Mouse (Mus musculus): Measurements from ENCODE around the gene Taldo1.
A peak's percentile ranks its signal among the peaks of the same experiment; 100 is the strongest.
"Not testable (repeated sequence)": the region's sequence is repeated elsewhere in the genome, so short reads cannot be mapped to it uniquely, and the experiment has no call there.

Gene Taldo1

GRCm38 (mm10) chr7:141387807-141388486 lies 4.1 kb upstream of the Taldo1 start:
- no peak for DNase-seq (ENCODE audit: low spot score)

GRCm38 (mm10) chr7:141388487-141389109 lies 3.4 kb upstream of the Taldo1 start:
- DNase-seq (ENCODE audit: low spot score), result no peak

GRCm38 (mm10) chr7:141390326-141391259 lies 1.4 kb upstream of the Taldo1 start:
- DNase-seq (ENCODE audit: low spot score), result no peak

- DNase-seq (ENCODE audit: low spot score), result no peak
These were observed 688 bp downstream of the Taldo1 start for GRCm38 (mm10) chr7:141392552-141393222.

- DNase-seq (ENCODE audit: low spot score), result no peak
These were observed 2.2 kb downstream of the Taldo1 start for GRCm38 (mm10) chr7:141394158-141394557.

- peak; percentile 21 for DNase-seq (ENCODE audit: low spot score)
These were observed 2.8 kb downstream of the Taldo1 start for GRCm38 (mm10) chr7:141394771-141395170.

- DNase-seq (ENCODE audit: low spot score), result no peak
These were observed 3.3 kb downstream of the Taldo1 start for GRCm38 (mm10) chr7:141395348-141395747.

GRCm38 (mm10) chr7:141403305-141403704 lies 11.3 kb downstream of the Taldo1 start:
- DNase-seq (ENCODE audit: low spot score), result no peak

- DNase-seq (ENCODE audit: low spot score), result no peak
These were observed 13.5 kb downstream of the Taldo1 start for GRCm38 (mm10) chr7:141405466-141405865.

- DNase-seq (ENCODE audit: low spot score), result not testable (repeated sequence)
These were observed 15.7 kb downstream of the Taldo1 start for GRCm38 (mm10) chr7:141407670-141408069.

GRCm38 (mm10) chr7:141408833-141409232 lies 16.8 kb downstream of the Taldo1 start:
- DNase-seq (ENCODE audit: low spot score), result peak; percentile 65

GRCm38 (mm10) chr7:141410631-141411030 lies 18.6 kb downstream of the Taldo1 start:
- DNase-seq (ENCODE audit: low spot score), result no peak

- DNase-seq (ENCODE audit: low spot score), result no peak
These were observed 19.7 kb downstream of the Taldo1 start for GRCm38 (mm10) chr7:141411667-141412066.

GRCm38 (mm10) chr7:141413331-141413730 lies 21.3 kb downstream of the Taldo1 start:
- DNase-seq (ENCODE audit: low spot score), result no peak

GRCm38 (mm10) chr7:141413809-141414584 lies 22.0 kb downstream of the Taldo1 start, which contains the start of gene Gatd1:
Gatd1 (minus strand) TSS chr7:141414136.
- peak; percentile 98 for DNase-seq (ENCODE audit: low spot score)

GRCm38 (mm10) chr7:141416144-141416841 lies 24.3 kb downstream of the Taldo1 start:
- DNase-seq (ENCODE audit: low spot score), result no peak

- no peak for DNase-seq (ENCODE audit: low spot score)
These were observed 26.0 kb downstream of the Taldo1 start for GRCm38 (mm10) chr7:141417731-141418681.

GRCm38 (mm10) chr7:141418970-141419369 lies 27.0 kb downstream of the Taldo1 start:
- no peak for DNase-seq (ENCODE audit: low spot score)

GRCm38 (mm10) chr7:141420030-141420702 lies 28.2 kb downstream of the Taldo1 start:
- DNase-seq (ENCODE audit: low spot score), result no peak

Data from ovary, postnatal 10 days (tissue).